Mouse (Mus musculus): ENCODE measurements around the gene Memo1.
"Not testable (repeated sequence)": the region's sequence is repeated elsewhere in the genome, so short reads cannot be mapped to it uniquely, and the experiment has no call there.

Memo1 gene

DNA sequence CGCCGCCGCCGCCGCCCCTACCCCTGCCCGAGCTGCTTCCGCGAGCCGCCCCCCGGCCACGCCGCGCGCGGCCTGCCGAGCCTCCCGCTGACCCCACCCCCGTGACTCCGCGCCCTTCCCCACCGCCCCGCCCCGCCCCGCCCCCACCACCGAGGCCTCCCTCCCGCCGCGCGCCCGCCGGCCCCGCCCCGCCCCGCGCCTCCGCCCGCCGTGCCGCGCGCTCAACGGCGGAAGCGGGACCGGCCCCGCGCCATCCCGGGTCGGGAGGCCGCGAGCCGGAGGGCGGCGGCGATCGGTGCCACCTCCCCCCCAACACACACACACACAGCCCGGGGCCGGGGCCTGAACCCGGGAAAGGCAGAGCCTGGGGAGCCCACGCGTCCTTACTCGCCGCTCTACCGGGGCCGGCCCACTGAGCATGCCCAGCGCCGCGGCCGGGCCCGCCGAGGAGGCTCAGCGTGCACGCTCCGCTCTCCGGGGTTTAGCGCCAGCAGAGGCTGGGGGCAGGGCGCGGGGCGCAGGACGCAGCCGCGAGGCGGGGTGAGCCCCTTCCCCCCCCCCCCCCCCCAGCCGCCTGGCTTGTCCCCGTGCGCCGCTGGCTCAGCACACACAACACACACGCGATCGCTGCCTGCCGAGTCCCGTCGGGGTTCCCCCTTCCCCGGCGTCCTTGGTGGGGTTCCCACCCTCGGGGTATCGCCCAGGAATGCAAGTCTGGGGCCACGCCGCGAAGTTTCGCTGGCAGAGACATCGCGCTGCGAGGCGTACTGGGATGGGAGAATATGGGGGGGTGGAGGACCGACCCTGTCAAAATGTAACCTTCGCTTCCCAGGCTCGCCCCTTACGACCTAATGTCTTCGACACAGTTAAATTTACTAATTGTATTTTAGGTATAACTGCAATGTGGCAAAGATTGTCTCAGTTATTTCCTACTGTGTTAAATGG is at the start of gene Memo1:
Gene Memo1 (minus strand): TSS at position 496 of the 945 bp plus-strand sequence.
- DNase-seq (ENCODE audit: low spot score in 2 of 2): peak; percentile 67 to 75

DNA sequence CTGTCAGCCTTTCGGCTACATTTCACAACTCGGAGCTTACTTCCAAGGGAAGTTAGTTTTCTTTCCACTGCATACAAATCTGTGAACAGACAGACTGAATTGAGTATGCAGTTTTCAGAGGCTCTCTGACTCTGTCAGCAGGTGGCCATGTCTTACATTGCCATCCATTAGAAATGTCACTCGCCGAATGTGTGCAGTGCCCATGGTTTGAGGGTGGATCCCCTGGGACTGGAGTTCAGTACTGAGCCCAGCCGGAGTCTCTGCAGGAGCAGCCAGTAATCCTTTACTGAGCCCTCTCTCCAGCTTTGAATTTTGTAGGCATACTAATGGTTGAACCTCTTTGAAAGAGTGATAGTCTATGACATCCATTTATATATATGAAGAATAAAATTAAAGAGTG is 45.8 kb upstream of the Memo1 start:
- DNase-seq (ENCODE audit: low spot score in 2 of 2): no peak

- DNase-seq (ENCODE audit: low spot score in 2 of 2): peak; percentile 65 to 72
These were observed 43.9 kb upstream of the Memo1 start, which contains the start of gene Spast for GRCm38 (mm10) chr17:74338937-74339804. Spast (plus strand) TSS chr17:74338987.

DNA sequence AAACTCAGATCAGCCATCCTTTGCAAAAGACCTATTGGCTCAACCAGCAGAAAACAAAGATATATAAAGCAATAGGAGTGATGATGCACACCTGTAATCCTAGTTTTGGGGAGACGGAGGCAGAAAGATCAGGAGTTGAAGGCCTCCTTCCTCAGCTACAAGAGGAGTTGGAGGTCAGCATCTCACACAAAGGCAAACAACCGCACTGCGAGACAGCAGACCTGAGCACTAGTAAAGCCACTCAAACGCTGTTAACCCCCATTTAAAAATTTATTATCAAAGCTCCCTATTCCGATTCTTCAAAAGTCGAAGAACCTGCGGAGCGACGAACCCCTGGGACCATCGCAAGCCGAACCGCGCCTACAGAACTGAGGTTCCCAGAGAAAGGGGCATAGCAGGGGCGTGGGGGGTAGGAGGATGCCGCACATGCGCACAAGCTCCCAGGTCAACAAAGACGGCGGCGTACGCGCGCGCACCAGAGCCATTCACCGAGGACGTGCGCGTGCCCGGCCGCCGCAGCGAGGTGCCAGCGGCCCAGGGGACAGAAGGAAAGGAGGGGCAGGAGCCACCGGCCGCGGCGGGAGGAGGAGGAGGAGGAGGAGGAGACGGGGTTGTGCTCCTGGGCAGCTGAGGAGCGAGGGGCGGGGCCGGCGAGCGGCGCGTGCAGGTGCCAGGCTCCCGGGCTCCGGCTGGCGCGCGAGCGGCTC is 43.1 kb upstream of the Memo1 start:
- DNase-seq (ENCODE audit: low spot score in 2 of 2): peak; percentile 88 to 89

GRCm38 (mm10) chr17:74331049-74331676 is 35.8 kb upstream of the Memo1 start:
- DNase-seq (ENCODE audit: low spot score in 2 of 2): no peak

GRCm38 (mm10) chr17:74328146-74328545 is 32.8 kb upstream of the Memo1 start:
- not testable (repeated sequence) for DNase-seq (ENCODE audit: low spot score in 2 of 2)

DNA sequence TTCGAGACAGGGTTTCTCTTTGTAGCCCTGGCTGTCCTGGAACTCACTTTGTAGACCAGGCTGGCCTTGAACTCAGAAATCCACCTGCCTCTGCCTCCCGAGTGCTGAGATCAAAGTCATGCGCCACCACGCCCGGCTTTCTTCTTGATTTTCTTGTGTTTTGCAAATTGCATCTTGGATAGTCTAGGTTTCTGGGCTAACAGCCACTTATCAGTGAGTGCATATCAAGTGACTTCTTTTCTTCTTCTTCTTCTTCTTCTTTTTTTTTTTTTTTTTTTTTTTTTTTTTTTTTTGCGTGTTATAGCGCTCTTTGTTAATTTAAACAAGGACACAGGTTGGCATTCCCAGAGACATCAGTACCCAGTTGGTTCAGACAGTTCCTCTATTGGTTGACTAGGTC is 31.9 kb upstream of the Memo1 start:
- not testable (repeated sequence) for DNase-seq (ENCODE audit: low spot score in 2 of 2)

DNA sequence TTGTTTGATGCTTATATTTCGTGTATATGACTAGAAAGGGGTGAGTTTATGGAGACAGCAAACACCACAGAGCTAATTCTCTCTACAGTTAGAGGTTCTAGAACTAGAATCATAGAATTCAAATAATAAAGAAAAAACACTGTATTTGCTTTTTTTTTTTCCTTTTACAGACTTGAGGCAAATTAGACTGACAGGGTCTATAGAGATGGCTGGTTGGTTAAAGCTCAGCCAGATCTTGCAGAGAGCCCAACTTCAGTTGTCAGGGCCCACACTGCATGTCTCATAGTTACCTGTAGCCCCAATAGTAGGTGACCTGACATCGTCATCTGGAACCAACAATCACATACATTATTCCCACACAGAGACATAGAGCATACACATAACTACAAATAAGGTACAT is 28.5 kb upstream of the Memo1 start, which contains the start of gene Dpy30:
Gene Dpy30 (minus strand): TSS at position 101 of the 400 bp plus-strand sequence.
- no peak for DNase-seq (ENCODE audit: low spot score in 2 of 2)

GRCm38 (mm10) chr17:74322400-74323054 is 27.2 kb upstream of the Memo1 start:
- DNase-seq (ENCODE audit: low spot score in 2 of 2): no peak

DNA sequence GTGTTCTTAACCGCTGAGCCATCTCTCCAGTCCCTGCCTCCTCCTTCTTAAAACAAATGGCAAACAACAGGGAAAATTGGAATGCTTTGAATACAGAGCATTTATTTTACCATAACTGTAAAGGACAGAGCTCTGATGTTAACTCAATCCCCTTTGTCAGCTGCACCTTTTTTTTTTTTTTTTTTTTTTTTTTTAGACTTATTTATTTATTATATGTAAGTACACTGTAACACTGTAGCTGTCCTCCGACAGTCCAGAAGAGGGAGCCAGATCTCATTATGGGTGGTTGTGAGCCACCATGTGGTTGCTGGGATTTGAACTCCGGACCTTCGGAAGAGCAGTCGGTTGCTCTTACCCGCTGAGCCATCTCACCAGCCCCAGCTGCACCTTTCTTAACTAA is 23.4 kb upstream of the Memo1 start:
- no peak for DNase-seq (ENCODE audit: low spot score in 2 of 2)

GRCm38 (mm10) chr17:74316309-74316863 is 21.1 kb upstream of the Memo1 start:
- peak; percentile 81 to 88 for DNase-seq (ENCODE audit: low spot score in 2 of 2)

DNA sequence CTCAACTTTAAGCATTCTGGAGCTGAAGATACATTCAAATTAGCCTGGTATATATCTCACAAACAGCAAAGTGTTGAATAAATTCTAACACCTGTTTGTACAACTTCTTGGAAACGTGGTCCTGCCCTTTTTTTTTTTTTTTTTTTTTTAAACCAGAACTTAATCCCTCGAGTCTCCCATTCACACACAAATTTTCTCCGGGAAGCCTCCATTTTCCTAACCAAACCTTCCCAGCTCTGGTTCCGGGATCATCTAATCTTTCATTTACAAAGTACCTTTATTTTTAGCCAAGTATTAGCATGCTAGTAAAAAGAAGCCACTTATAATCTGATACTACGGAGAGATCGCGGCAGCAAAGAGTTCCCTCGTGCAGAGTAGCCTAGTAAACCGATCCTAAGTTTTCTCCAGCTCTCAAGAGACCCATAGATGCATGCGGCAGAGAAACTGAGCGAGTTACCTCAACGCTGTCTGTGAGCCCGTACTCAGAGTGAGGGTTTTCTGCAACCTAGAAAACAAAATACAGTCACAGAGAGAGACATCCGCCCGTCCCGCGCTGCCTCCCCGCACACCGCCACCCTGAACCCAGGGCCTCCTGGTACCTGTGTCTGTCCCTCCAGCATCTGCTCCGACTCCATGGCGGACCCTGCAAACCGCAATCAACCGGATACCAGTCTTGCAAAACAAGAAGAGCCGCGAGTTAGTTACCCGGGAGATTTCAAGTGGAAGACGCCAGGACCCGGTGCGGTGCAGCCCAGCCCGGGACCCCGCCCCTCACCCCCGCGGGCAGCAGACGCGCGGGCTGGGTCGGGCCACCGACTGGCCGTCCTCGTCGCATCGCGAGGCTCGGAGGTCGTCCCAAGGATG is 20.4 kb upstream of the Memo1 start:
- DNase-seq (ENCODE audit: low spot score in 2 of 2): no peak

DNA sequence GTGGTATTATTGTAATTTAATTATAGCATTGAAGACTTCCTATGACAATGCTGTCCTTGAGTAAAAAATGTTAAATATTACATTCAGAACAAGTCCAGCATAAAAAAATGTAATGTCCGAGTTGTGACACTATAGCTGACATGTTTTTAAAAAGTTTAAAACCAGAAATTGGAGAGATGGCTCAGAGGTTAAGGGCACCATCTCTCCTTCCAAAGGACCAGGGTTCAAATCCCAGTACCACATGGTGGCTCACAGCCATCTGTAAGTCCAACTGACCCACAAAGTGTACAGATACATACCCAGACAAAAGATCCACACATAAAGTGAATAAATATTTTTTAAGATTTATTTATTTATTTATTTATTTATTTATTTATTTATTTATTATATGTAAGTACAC is 10.7 kb upstream of the Memo1 start:
- DNase-seq (ENCODE audit: low spot score in 2 of 2): no peak

DNA sequence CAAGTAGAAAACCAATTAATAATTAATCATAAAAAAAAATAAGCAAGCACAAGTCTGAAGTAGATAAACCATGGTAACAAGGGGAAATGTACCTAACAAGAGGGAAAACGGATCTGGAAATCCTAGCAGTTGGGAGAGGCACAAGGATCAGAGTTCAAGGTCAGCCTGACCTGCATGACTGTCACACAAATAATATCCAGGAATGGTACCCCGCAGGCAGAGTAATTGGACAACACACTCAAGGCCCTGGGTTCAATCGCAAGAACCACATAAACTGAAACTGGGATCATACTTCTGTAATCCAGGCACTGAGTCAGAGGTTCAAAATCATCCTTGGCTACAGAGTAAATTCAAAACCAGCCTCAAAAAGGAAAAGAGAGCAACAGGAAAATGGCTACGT is 10.3 kb upstream of the Memo1 start:
- DNase-seq (ENCODE audit: low spot score in 2 of 2): no peak

DNA sequence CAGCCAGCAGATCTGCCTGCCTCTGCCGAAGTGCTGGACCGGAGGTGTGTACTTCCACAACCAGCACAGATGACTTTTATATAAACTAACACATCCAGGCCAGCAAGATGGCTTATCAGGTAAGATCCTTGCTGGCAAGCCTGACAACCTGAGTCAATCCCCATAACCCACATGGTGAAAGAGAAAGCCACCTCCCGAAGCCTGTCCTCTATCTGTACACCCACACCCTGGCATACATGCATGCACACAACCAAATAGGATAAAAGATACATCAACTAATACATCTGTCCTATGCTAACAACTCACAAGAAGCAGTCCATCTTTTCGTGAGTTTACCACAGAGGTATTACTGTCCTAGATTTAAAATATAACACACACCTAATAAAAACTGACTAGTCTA is 8.7 kb upstream of the Memo1 start:
- DNase-seq (ENCODE audit: low spot score in 2 of 2): no peak

GRCm38 (mm10) chr17:74300089-74300488 is 4.8 kb upstream of the Memo1 start:
- no peak for DNase-seq (ENCODE audit: low spot score in 2 of 2)

- DNase-seq (ENCODE audit: low spot score in 2 of 2): not testable (repeated sequence)
These were observed 1.7 kb upstream of the Memo1 start for GRCm38 (mm10) chr17:74296991-74297390.

GRCm38 (mm10) chr17:74296076-74296823 is 929 bp upstream of the Memo1 start:
- DNase-seq (ENCODE audit: low spot score in 2 of 2): no peak
